Mouse (Mus musculus): Measurements from ENCODE around the gene Slc35e4. TPM values are rescaled to one million over a fixed set of nuclear protein-coding genes. Genes with fewer than 3 reads are reported as not detected.
"Not testable (repeated sequence)": the region's sequence is repeated elsewhere in the genome, so short reads cannot be mapped to it uniquely, and the experiment has no call there.

The Slc35e4 gene
- polyA plus RNA-seq, 1 experiment from 2014 or later: 10.3 TPM

DNA sequence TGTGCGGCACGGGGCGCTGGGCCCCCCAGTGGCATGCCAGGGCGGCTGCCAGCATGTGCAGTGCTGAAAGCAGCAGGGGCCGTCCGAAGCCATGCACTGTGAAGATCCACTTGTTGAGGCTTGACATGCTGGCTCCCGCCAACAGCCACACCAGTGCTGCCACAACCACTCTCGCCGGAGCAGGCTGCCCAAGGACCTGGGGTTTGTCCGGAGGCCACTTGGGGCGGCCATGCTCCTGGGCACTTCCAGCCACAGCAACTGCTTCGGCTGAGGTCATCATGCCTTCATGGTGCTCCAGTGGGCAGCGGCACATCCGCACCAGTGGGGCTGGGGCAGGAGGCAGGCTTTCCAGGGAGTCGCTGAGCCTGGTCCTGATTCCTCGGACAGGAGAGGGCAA lies 1.6 kb downstream of the Slc35e4 start:
- Histone ChIP-seq H3K9ac (replicated peaks) (peak overlapping the region; percentile 75), H3K27ac (0 out of 2 replicates have a peak overlapping the region, but pooled peaks have one; percentile 65), H3K36me3 (no peaks in the 10 kb centered on the region), H3K4me1 (replicated peaks) (peaks cover 44% of the 10 kb centered on the region), H3K27me3 (peaks cover 8% of the 10 kb centered on the region; the same call in 1 of the 2 replicates), H3K4me2 (replicated peaks) (peak overlapping the region; percentile 89), H3K4me3 (replicated peaks) (peak overlapping the region; percentile 64), H3K9me3 (no peaks in the 10 kb centered on the region)
- ATAC-seq: peak; percentile 32
- 3% methylated on average over 16 of the region's 16 CpGs for WGBS

- WGBS: 14% methylated on average over 19 of the region's 19 CpGs
- ATAC-seq: peak; percentile 27
- peaks cover 6% of the 10 kb centered on the region; the same call in 1 of the 2 replicates for H3K36me3 ChIP-seq
- H3K27ac ChIP-seq: 0 out of 2 replicates have a peak overlapping the region, but pooled peaks have one; percentile 10
- peaks cover 8% of the 10 kb centered on the region; the same call in 1 of the 2 replicates for H3K27me3 ChIP-seq
- peak overlapping the region; percentile 75 for H3K9ac ChIP-seq (replicated peaks)
- H3K4me3 ChIP-seq (replicated peaks): peak overlapping the region; percentile 64
- H3K4me2 ChIP-seq (replicated peaks): peak overlapping the region; percentile 89
- peaks cover 46% of the 10 kb centered on the region for H3K4me1 ChIP-seq (replicated peaks)
- H3K9me3 ChIP-seq: no peaks in the 10 kb centered on the region
Measured at GRCm38 (mm10) chr11:3912100-3912874, 2.2 kb downstream of the Slc35e4 start.

- 84% methylated on average over 6 of the region's 6 CpGs for WGBS
- H3K27ac ChIP-seq, H3K27me3 ChIP-seq, ATAC-seq, H3K9me3 ChIP-seq: not testable (repeated sequence)
- Histone ChIP-seq H3K4me2 (replicated peaks) (peak overlapping the region; percentile 89), H3K4me3 (replicated peaks) (peak overlapping the region; percentile 1; the same call in 1 of the 2 replicates), H3K9ac (replicated peaks) (peak overlapping the region; percentile 47; the same call in 1 of the 2 replicates), H3K36me3 (peaks cover 14% of the 10 kb centered on the region), H3K4me1 (replicated peaks) (peaks cover 46% of the 10 kb centered on the region)
Measured at GRCm38 (mm10) chr11:3911440-3911839, 3.0 kb downstream of the Slc35e4 start.

- Histone ChIP-seq H3K36me3 (peaks cover 18% of the 10 kb centered on the region), H3K9me3 (no peaks in the 10 kb centered on the region), H3K27me3 (peaks cover 6% of the 10 kb centered on the region; the same call in 1 of the 2 replicates), H3K4me2 (replicated peaks) (peak overlapping the region; percentile 89), H3K4me1 (replicated peaks) (peaks cover 46% of the 10 kb centered on the region), H3K27ac (no peak overlapping the region), H3K4me3 (replicated peaks) (peak overlapping the region; percentile 1; the same call in 1 of the 2 replicates), H3K9ac (replicated peaks) (peak overlapping the region; percentile 47)
- 64% methylated on average over 5 of the region's 5 CpGs for WGBS
- ATAC-seq: no peak
Measured at GRCm38 (mm10) chr11:3910513-3911310, 3.8 kb downstream of the Slc35e4 start.

DNA sequence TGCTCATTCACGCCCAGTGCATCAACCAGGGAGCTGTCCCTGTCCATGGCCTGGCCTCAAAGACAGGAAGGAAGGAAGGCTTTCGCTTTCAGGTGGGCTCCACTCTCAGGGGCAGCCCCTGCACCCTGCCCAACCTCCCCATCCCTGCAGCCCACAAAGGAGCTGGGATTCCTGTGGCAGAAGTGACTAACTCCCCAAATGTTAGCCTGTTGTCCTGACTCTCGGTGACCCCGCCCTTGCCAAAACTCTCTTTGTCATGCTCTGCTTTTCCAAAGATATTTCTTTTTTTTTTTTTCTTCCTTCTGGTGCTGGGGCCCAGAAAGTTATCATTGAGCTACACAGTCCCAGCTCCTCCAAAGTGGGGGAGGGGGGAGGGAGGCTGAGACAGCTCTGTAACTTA lies 5.2 kb downstream of the Slc35e4 start:
- no peak for ATAC-seq
- Histone ChIP-seq H3K9me3 (no peaks in the 10 kb centered on the region), H3K4me1 (replicated peaks) (peaks cover 43% of the 10 kb centered on the region), H3K4me2 (replicated peaks) (no peak overlapping the region), H3K27me3 (peaks cover 5% of the 10 kb centered on the region; the same call in 1 of the 2 replicates), H3K36me3 (peaks cover 23% of the 10 kb centered on the region), H3K27ac (no peak overlapping the region), H3K4me3 (replicated peaks) (no peak overlapping the region), H3K9ac (replicated peaks) (no peak overlapping the region)
- WGBS: 91% methylated on average over 4 of the region's 4 CpGs

- WGBS: 75% methylated on average over 1 of the region's 1 CpGs
Measured at GRCm38 (mm10) chr11:3905446-3905845, 9.0 kb downstream of the Slc35e4 start.

DNA sequence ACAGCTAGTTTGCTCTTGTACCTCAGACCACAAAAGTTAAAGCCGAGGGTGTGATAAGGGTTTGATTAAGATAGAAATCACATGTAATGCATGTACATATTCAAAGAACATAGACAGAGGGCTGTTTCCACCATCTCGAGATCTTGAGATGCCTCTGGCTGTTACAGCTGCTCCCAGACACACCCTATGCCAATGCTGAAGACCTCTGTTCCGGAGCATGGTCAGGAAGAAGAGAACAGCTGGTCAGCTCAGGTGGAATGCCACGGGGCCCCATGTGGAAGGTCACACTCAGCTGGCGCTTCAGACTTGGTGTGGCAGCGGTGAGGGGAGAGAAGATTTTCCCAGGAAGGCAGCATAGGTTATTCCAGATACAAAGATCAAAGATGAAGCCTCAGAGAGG lies 9.8 kb downstream of the Slc35e4 start:
- Histone ChIP-seq H3K4me2 (replicated peaks) (no peak overlapping the region), H3K4me3 (replicated peaks) (no peak overlapping the region), H3K27me3 (no peaks in the 10 kb centered on the region), H3K9me3 (no peaks in the 10 kb centered on the region), H3K27ac (no peak overlapping the region), H3K9ac (replicated peaks) (no peak overlapping the region), H3K4me1 (replicated peaks) (peaks cover 23% of the 10 kb centered on the region), H3K36me3 (peaks cover 33% of the 10 kb centered on the region)
- ATAC-seq: no peak
- WGBS: 82% methylated on average over 6 of the region's 6 CpGs

More at GRCm38 (mm10) chr11:3905446-3905845, 9.0 kb downstream of the Slc35e4 start:
- Histone ChIP-seq H3K4me2 (replicated peaks) (no peak overlapping the region), H3K4me1 (replicated peaks) (peaks cover 22% of the 10 kb centered on the region), H3K36me3 (peaks cover 30% of the 10 kb centered on the region), H3K27me3 (no peaks in the 10 kb centered on the region), H3K9me3 (no peaks in the 10 kb centered on the region), H3K4me3 (replicated peaks) (no peak overlapping the region), H3K27ac (no peak overlapping the region), H3K9ac (replicated peaks) (no peak overlapping the region)
- ATAC-seq: no peak

DNA sequence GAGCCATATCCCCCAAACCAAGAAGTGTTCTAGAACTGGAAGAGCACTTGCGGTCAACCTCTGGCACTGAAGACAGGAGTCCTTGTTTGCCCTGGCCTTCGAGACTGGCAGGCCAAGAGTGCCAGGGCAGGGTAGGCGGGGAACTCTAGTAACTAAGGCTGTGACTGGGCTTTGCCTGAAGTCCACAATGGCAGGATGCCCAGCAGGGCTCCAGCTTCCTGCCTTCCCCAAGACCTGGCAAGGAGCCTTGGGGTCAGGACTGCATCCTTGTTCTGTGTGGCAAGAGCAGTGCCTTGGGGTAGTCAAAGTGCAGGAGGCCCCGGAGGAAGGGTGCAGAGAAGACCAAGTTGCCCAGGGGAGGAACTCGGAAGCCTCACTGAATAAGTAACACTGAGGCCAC lies 11.4 kb downstream of the Slc35e4 start:
- Histone ChIP-seq H3K4me1 (replicated peaks) (peaks cover 27% of the 10 kb centered on the region), H3K36me3 (peaks cover 46% of the 10 kb centered on the region), H3K4me2 (replicated peaks) (no peak overlapping the region), H3K27me3 (no peaks in the 10 kb centered on the region), H3K27ac (no peak overlapping the region), H3K4me3 (replicated peaks) (no peak overlapping the region), H3K9ac (replicated peaks) (no peak overlapping the region), H3K9me3 (no peaks in the 10 kb centered on the region)
- no peak for ATAC-seq
- WGBS: 84% methylated on average over 5 of the region's 5 CpGs

DNA sequence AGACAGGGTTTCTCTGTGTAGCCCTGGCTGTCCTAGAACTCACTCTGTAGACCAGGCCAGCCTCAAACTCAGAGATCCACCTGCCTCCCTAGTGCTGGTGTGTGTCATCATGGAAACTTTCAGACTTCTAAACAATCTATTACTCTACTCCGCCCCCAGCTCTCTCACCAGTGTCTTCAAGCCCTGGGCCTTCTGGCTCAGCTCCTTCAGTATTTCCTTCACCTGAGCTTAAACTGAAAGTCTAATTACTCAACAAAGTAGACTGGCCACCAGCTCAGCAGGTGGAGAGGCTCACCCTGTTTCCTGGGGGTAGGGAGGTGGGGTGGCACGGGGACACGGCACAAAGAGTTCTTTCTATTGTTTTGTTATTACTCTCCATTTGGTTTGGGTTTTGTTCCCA lies 11.9 kb downstream of the Slc35e4 start:
- 92% methylated on average over 3 of the region's 3 CpGs for WGBS
- Histone ChIP-seq H3K4me3 (replicated peaks) (no peak overlapping the region), H3K36me3 (peaks cover 48% of the 10 kb centered on the region), H3K9me3 (no peaks in the 10 kb centered on the region), H3K27me3 (no peaks in the 10 kb centered on the region), H3K27ac (no peak overlapping the region), H3K4me1 (replicated peaks) (peaks cover 28% of the 10 kb centered on the region), H3K9ac (replicated peaks) (no peak overlapping the region), H3K4me2 (replicated peaks) (no peak overlapping the region)
- no peak for ATAC-seq

GRCm38 (mm10) chr11:3900296-3900695 lies 14.2 kb downstream of the Slc35e4 start:
- Histone ChIP-seq H3K9me3 (no peaks in the 10 kb centered on the region), H3K4me1 (replicated peaks) (peaks cover 36% of the 10 kb centered on the region), H3K36me3 (peaks cover 44% of the 10 kb centered on the region), H3K4me3 (replicated peaks) (no peak overlapping the region), H3K27me3 (no peaks in the 10 kb centered on the region), H3K9ac (replicated peaks) (no peak overlapping the region), H3K4me2 (replicated peaks) (no peak overlapping the region), H3K27ac (no peak overlapping the region)
- WGBS: 92% methylated on average over 6 of the region's 6 CpGs
- ATAC-seq: no peak

GRCm38 (mm10) chr11:3895933-3896332 lies 18.5 kb downstream of the Slc35e4 start:
- Histone ChIP-seq H3K4me2 (replicated peaks) (no peak overlapping the region), H3K9me3 (no peaks in the 10 kb centered on the region), H3K27me3 (no peaks in the 10 kb centered on the region), H3K4me3 (replicated peaks) (no peak overlapping the region), H3K9ac (replicated peaks) (no peak overlapping the region), H3K27ac (no peak overlapping the region), H3K36me3 (peaks cover 32% of the 10 kb centered on the region), H3K4me1 (replicated peaks) (peaks cover 38% of the 10 kb centered on the region)
- 85% methylated on average over 1 of the region's 1 CpGs for WGBS
- ATAC-seq: no peak

DNA sequence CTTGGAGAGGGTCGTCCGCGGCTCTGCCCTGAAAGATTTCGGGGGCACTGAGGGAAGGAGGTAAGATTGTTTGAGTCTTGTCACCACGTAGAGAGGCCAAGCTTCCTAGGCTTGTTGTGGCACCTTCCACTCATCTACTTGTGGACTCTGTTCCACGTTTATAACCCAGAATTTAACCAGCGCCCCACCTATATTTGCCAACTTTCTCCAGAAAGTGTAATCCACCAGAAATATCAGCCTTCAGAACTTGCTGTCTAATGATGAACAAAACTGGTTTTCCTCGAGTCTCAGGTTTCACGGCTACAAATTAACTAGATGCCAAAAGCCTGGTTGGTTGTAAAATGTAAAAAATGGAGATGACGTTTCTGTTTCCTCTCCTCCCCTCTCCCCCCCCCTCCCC lies 19.0 kb downstream of the Slc35e4 start:
- ATAC-seq: no peak
- H3K4me2 ChIP-seq (replicated peaks): peak overlapping the region; percentile 69
- H3K27ac ChIP-seq: peak overlapping the region; percentile 86
- H3K4me3 ChIP-seq (replicated peaks): peak overlapping the region; percentile 56
- WGBS: 7% methylated on average over 10 of the region's 10 CpGs
- no peaks in the 10 kb centered on the region for H3K9me3 ChIP-seq
- peak overlapping the region; percentile 76 for H3K9ac ChIP-seq (replicated peaks)
- H3K36me3 ChIP-seq: peaks cover 32% of the 10 kb centered on the region
- peaks cover 36% of the 10 kb centered on the region for H3K4me1 ChIP-seq (replicated peaks)
- H3K27me3 ChIP-seq: no peaks in the 10 kb centered on the region

Data from midbrain, embryonic 13.5 days (tissue).